Mouse (Mus musculus) spleen, adult 2 months (tissue): ENCODE data around the gene Hsdl2. TPM values are rescaled to one million over a fixed set of nuclear protein-coding genes. Genes with fewer than 3 reads are reported as not detected.

ENCODE experiments used
- DNase-seq, 2 experiments: peaks; one replicate each; pipeline versions ENCODE4 v3.0.0 to v3.0.0-alpha.2; 2012 to 2021; ENCODE audit warnings: low spot score in 2 of 2, low read depth in 1 of 2
- H3K27ac ChIP-seq: fragments of 200-500 bp; 2 replicates; pipeline ENCODE4 v1.5.1; 2012; ENCODE audit warnings: low read length, inconsistent platforms; ENCODE audit not compliant: insufficient read depth
- H3K27me3 ChIP-seq: fragments of 200-500 bp; 2 replicates; pipeline ENCODE4 v1.6.1; 2012; ENCODE audit warnings: mild to moderate bottlenecking, moderate library complexity, low read length, inconsistent platforms; ENCODE audit not compliant: control insufficient read depth, insufficient read depth
- H3K36me3 ChIP-seq: fragments of 200-500 bp; 2 replicates; pipeline ENCODE4 v1.6.1; 2012; ENCODE audit warnings: mild to moderate bottlenecking, low read length, inconsistent platforms; ENCODE audit not compliant: control insufficient read depth, insufficient read depth
- H3K4me1 ChIP-seq: fragments of 200-500 bp; 2 replicates; pipeline ENCODE4 v1.6.1; 2011; ENCODE audit warnings: inconsistent platforms; ENCODE audit not compliant: control insufficient read depth, insufficient read depth, insufficient read length
- H3K4me3 ChIP-seq: fragments of 200-500 bp; 2 replicates; pipeline ENCODE4 v1.5.1; 2011; ENCODE audit warnings: mild to moderate bottlenecking, inconsistent platforms; ENCODE audit not compliant: insufficient read depth, insufficient read length; ENCODE audit errors: extremely low read depth
- CTCF ChIP-seq: fragments of 200-500 bp; IDR thresholded peaks from 2 replicates; pipeline ENCODE4 v1.5.1; 2011; ENCODE audit warnings: mild to moderate bottlenecking, inconsistent platforms; ENCODE audit not compliant: insufficient read depth, insufficient read length, insufficient replicate concordance; ENCODE audit errors: extremely low read depth
- POLR2A ChIP-seq: fragments of 200-500 bp; IDR thresholded peaks from 2 replicates; pipeline ENCODE4 v1.6.1; 2011; ENCODE audit warnings: low read depth, low read length, inconsistent platforms
- WGBS: fragments of 180-500 bp; shearing (Covaris S2); methylation state at CpG from one replicate; pipeline ENCODE4 v1.1.7; 2018; 5-methylcytosine and 5-hydroxymethylcytosine counted together
- polyA plus RNA-seq: library from polyadenylated mRNA; depleted of rRNA; stranded (reverse); fragments of >200 nt; gene quantifications from 2 replicates; pipeline ENCODE4 v1.2.3, GENCODE M21; 2012

The Hsdl2 gene
- polyA plus RNA-seq, 1 experiment, result 3.0 TPM

DNA sequence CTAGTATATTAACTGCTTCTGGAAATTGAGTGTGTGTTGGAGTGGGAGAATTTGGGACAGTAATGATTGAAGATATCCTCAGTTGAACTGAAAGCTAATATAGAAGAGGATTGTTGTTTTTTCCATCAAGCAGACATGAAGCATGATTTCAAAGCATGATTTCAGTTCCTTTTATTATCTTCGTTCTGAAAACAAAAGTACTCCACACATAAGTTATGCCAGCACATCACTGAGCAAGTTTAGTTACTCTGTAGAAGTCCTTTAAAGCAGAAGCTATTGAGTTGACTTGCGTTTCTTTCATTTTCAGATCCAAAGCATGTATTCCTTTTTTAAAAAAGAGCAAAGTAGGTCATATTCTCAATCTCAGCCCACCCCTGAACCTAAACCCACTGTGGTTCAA lies 15.2 kb downstream of the Hsdl2 start:
- 35% methylated on average over 2 of the region's 2 CpGs for WGBS
- H3K36me3 ChIP-seq, result no peaks in the 10 kb centered on the region
- H3K4me1 ChIP-seq, result peaks cover 2% of the 10 kb centered on the region
- TF ChIP-seq POLR2A (no peak), CTCF (no peak)
- DNase-seq, result no peak
- no peak overlapping the region for H3K4me3 ChIP-seq
- H3K27me3 ChIP-seq, result no peaks in the 10 kb centered on the region
- H3K27ac ChIP-seq, result peak overlapping the region; percentile 61; the same call in 1 of the 2 replicates

DNA sequence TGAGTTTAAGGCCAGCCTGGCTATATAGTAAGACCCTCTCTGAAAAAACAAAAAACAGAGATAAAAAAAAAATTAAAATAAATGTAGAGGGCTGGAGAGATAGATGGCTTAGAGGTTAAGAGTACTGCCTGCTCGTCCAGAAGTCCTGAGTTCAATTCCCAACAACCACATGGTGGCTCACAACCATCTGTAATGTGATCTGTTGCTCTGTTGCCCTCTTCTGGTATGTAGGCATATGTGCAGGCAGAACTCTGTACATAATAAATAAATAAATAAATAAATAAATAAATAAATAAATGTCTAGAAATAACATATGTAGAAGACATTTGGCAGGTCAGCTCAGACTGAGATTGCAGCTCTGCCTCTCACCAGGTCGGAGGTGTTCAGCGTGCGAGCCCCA lies 21.3 kb downstream of the Hsdl2 start:
- H3K36me3 ChIP-seq, result no peaks in the 10 kb centered on the region; the same call in 1 of the 2 replicates
- no peak overlapping the region for H3K4me3 ChIP-seq
- H3K4me1 ChIP-seq, result no peaks in the 10 kb centered on the region; the same call in 1 of the 2 replicates
- H3K27me3 ChIP-seq, result no peaks in the 10 kb centered on the region
- TF ChIP-seq POLR2A, result no peak
- no peak for TF ChIP-seq CTCF
- no peak overlapping the region for H3K27ac ChIP-seq
- DNase-seq, result no peak
- 90% methylated on average over 4 of the region's 4 CpGs for WGBS

DNA sequence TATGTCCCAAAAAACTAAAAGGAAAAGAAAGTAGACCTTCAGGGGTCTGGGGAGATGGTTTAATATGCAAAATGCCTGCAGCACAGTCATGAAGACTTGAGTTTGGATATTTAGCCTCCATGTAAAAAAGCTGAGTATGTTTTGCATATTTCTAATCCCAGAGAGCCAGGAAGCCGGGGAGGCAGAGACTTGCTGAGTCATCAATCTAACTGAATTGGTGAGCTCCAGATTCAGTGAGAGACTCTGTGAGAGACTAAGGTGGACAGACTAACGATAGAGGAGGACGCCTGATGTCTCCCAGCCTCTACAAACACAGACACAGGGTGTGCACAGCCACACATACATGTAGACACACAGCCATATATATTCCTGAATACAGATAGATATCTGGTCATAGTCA lies 23.5 kb downstream of the Hsdl2 start:
- Histone ChIP-seq H3K27ac (no peak overlapping the region), H3K4me3 (no peak overlapping the region), H3K36me3 (no peaks in the 10 kb centered on the region; the same call in 1 of the 2 replicates), H3K4me1 (no peaks in the 10 kb centered on the region), H3K27me3 (no peaks in the 10 kb centered on the region)
- DNase-seq, result no peak
- 75% methylated on average over 3 of the region's 3 CpGs for WGBS
- TF ChIP-seq CTCF, result no peak
- no peak for TF ChIP-seq POLR2A

DNA sequence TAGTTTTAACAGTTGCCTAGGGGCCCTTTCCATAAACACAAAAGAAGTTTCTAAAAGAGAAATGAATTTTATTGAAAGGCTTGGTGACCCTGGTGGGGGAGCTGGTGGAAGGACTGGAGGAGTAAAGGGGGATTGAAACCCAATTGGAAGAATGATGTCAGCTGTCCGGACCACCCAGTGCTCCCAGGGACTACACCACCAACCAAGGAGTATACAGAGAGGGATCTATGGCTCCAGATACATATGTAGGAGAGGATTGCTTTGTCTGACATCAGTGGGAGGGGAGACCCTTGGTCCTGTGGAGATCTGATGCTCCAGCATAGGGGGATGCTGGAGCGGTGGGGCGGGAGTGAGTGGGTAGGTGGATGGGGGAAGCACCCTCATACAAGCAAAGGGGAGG lies 24.1 kb downstream of the Hsdl2 start:
- Histone ChIP-seq H3K27me3 (no peaks in the 10 kb centered on the region), H3K36me3 (peaks cover under 1% of the 10 kb centered on the region; the same call in 1 of the 2 replicates), H3K27ac (no peak overlapping the region), H3K4me1 (no peaks in the 10 kb centered on the region), H3K4me3 (no peak overlapping the region)
- no peak for DNase-seq
- no peak for TF ChIP-seq CTCF
- no peak for TF ChIP-seq POLR2A
- WGBS, result 98% methylated on average over 3 of the region's 3 CpGs

DNA sequence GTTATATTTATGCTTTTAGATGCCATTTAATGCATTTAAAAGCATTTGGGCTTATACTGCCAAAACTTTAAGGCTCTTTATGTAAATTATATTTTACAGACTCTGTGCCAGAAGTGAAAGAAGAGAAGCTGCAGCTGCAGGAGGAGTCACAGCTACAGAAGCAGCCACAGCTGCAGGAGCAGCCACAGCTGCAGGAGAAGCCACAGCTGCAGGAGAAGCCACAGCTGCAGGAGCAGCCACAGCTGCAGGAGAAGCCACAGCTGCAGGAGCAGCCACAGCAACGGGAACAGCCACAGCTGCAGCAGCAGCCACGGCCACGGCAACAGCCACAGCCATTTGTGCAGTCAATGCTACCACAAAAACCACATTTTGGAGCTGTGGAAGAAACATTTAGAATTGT lies 29.0 kb downstream of the Hsdl2 start:
- Histone ChIP-seq H3K36me3 (peaks cover 2% of the 10 kb centered on the region; the same call in 1 of the 2 replicates), H3K27me3 (no peaks in the 10 kb centered on the region), H3K27ac (no peak overlapping the region), H3K4me3 (no peak overlapping the region; the same call in 1 of the 2 replicates), H3K4me1 (no peaks in the 10 kb centered on the region)
- TF ChIP-seq CTCF, result no peak
- no peak for TF ChIP-seq POLR2A
- DNase-seq, result no peak
- WGBS, result 31% methylated on average over 3 of the region's 3 CpGs

DNA sequence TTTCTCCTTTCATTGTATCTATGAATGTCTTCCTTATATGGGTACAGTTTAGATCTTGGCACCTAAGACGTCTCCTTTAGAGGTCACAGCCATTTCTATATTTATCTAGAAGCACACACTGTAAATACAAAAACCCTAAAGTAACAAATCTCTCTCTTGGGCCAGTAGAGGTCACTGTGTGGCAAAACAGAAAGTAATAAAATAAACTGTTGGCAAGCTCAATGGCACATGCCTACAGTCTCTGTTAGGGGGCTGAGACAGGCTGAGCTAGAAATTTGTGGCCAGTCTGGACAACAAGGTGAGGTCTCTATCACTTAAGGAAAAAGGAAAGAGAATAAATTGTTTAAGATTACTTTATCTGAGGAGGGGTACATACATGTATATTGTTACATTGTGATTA lies 33.6 kb downstream of the Hsdl2 start:
- H3K4me3 ChIP-seq, result no peak overlapping the region
- peaks cover 2% of the 10 kb centered on the region; the same call in 1 of the 2 replicates for H3K36me3 ChIP-seq
- no peak overlapping the region for H3K27ac ChIP-seq
- peak in 1 of 2 experiments; percentile 29 for DNase-seq
- WGBS, result 6% methylated on average over 1 of the region's 1 CpGs
- no peaks in the 10 kb centered on the region for H3K27me3 ChIP-seq
- H3K4me1 ChIP-seq, result no peaks in the 10 kb centered on the region
- no peak for TF ChIP-seq POLR2A
- no peak for TF ChIP-seq CTCF

DNA sequence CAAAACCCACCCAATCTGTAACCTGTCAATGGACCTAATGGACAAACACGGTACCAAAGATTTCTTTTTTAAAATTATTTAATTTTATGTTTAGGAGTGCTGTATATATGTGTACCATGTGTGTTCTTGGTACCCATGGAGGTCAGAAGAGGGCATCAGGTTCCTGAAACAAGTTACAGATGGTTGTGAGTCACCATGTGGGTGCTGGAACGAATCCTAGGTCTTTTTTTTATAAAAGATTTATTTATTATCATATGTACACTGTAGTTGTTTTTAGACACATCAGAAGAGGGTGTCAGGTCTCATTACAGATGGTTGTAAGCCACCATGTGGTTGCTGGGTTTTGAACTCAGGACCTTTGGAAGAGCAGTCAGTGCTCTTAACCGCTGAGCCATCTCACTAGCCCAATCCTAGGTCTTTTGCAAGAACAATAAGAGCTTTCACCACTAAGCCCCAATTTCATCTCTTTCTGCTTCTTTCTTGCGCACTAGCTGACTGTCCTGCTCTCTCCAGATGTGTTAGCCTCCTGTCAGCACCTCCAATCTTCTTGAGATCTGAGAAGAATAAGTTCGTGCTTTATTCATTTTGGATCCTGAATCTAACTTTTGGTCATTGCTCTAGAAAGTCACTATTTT lies 38.4 kb downstream of the Hsdl2 start:
- Histone ChIP-seq H3K27me3 (no peaks in the 10 kb centered on the region), H3K27ac (no peak overlapping the region), H3K36me3 (no peaks in the 10 kb centered on the region), H3K4me3 (no peak overlapping the region), H3K4me1 (no peaks in the 10 kb centered on the region)
- no peak for DNase-seq
- WGBS, result 91% methylated on average over 5 of the region's 5 CpGs
- TF ChIP-seq CTCF, result no peak
- TF ChIP-seq POLR2A, result no peak
